Mouse (Mus musculus) gonadal fat pad, adult 2 months (tissue): ENCODE data around the gene Shmt2. TPM values are rescaled to one million over a fixed set of nuclear protein-coding genes. Genes with fewer than 3 reads are reported as not detected.

ENCODE experiments used
- DNase-seq: peaks from one replicate; pipeline ENCODE4 v3.0.0-alpha.2; 2012; ENCODE audit warnings: low read depth
- polyA plus RNA-seq: library from polyadenylated mRNA; depleted of rRNA; stranded (reverse); fragments of >200 nt; gene quantifications from 2 replicates; pipeline ENCODE4 v1.2.3, GENCODE M21; 2012; rRNA removed

Shmt2 gene
- polyA plus RNA-seq, 1 experiment, result 103 TPM

- DNase-seq, result no peak
These were observed 45.7 kb downstream of the Shmt2 start for GRCm38 (mm10) chr10:127476541-127476940.

- no peak for DNase-seq
These were observed 47.1 kb downstream of the Shmt2 start for GRCm38 (mm10) chr10:127475175-127475574.

GRCm38 (mm10) chr10:127472722-127473121 lies 49.5 kb downstream of the Shmt2 start:
- no peak for DNase-seq

- no peak for DNase-seq
These were observed 50.8 kb downstream of the Shmt2 start for GRCm38 (mm10) chr10:127471281-127471988.

Other genes with a start within 250 kb of the Shmt2 start
- gene Mbd6, start 233.4 kb downstream of the Shmt2 start, polyA plus RNA-seq, result 21.8 and 32.7 TPM in 2 replicates
- 55.2 and 64.5 TPM in 2 replicates for gene Mars, start 210.7 kb downstream of the Shmt2 start, polyA plus RNA-seq
- 9.3 and 9.7 TPM in 2 replicates for gene Arhgap9, start 200.5 kb downstream of the Shmt2 start, polyA plus RNA-seq
- 15.2 and 18.3 TPM in 2 replicates for gene Gli1, start 180.5 kb downstream of the Shmt2 start, polyA plus RNA-seq
- gene Inhbe, start 168.0 kb downstream of the Shmt2 start, polyA plus RNA-seq, result 0.01 and 0.03 TPM in 2 replicates
- gene Inhbc, start 152.0 kb downstream of the Shmt2 start, polyA plus RNA-seq, result 0.06 TPM in 1 of 2 replicates, not detected in the other
- gene R3hdm2, start 142.1 kb downstream of the Shmt2 start, polyA plus RNA-seq, result 51.4 and 79.1 TPM in 2 replicates
- 1.1 and 2.1 TPM in 2 replicates for gene Stac3, start 20.8 kb downstream of the Shmt2 start, polyA plus RNA-seq
- gene Ndufa4l2, start 7.5 kb downstream of the Shmt2 start, polyA plus RNA-seq, result 25.5 and 29.3 TPM in 2 replicates
- 11.6 and 26.9 TPM in 2 replicates for gene Nxph4, start 12.1 kb upstream of the Shmt2 start, polyA plus RNA-seq
- gene Lrp1, start 98.7 kb upstream of the Shmt2 start, polyA plus RNA-seq, result 99.2 and 173 TPM in 2 replicates
- 73.8 and 92.7 TPM in 2 replicates for gene Stat6, start 120.5 kb upstream of the Shmt2 start, polyA plus RNA-seq
- 3.5 and 4.4 TPM in 2 replicates for gene Nemp1, start 144.5 kb upstream of the Shmt2 start, polyA plus RNA-seq
- 35.9 and 41.2 TPM in 2 replicates for gene Nab2, start 146.1 kb upstream of the Shmt2 start, polyA plus RNA-seq
- gene Myo1a, start 182.7 kb upstream of the Shmt2 start, polyA plus RNA-seq, result 0.15 and 0.22 TPM in 2 replicates
- gene Tac2, start 202.0 kb upstream of the Shmt2 start, polyA plus RNA-seq, result 1.1 TPM in 2 replicates
- gene Zbtb39, start 217.1 kb upstream of the Shmt2 start, polyA plus RNA-seq, result 8.8 and 11.6 TPM in 2 replicates
- gene Gpr182, start 229.3 kb upstream of the Shmt2 start, polyA plus RNA-seq, result 5.0 and 5.1 TPM in 2 replicates
- 0.59 and 0.98 TPM in 2 replicates for gene Rdh1, start 237.3 kb upstream of the Shmt2 start, polyA plus RNA-seq
- 1.1 and 1.3 TPM in 2 replicates for gene Rdh16f1, start 237.3 kb upstream of the Shmt2 start, polyA plus RNA-seq